Mouse (Mus musculus) embryonic facial prominence, embryonic 10.5 days (tissue): Measurements from ENCODE around the gene Mindy4. TPM values are rescaled to one million over a fixed set of nuclear protein-coding genes. Genes with fewer than 3 reads are reported as not detected.
"Not testable (repeated sequence)": the region's sequence is repeated elsewhere in the genome, so short reads cannot be mapped to it uniquely, and the experiment has no call there.

Source experiments
- DNase-seq: peaks from one replicate; pipeline ENCODE4 v3.0.0-alpha.2; 2017; ENCODE audit warnings: low spot score
- H3K27ac ChIP-seq: fragments of 300-500 bp; sonication (generic); replicated peaks from 2 replicates; pipeline ENCODE4 v1.5.1; 2016; ENCODE audit warnings: mild to moderate bottlenecking
- H3K27me3 ChIP-seq: fragments of 300-500 bp; sonication (generic); replicated peaks from 2 replicates; pipeline ENCODE4 v1.6.1; 2016; ENCODE audit warnings: low read depth, mild to moderate bottlenecking; ENCODE audit not compliant: poor library complexity, severe bottlenecking
- H3K36me3 ChIP-seq: fragments of 300-500 bp; sonication (generic); replicated peaks from 2 replicates; pipeline ENCODE4 v1.6.1; 2016; ENCODE audit warnings: mild to moderate bottlenecking, moderate library complexity
- H3K4me1 ChIP-seq: fragments of 300-500 bp; sonication (generic); 2 replicates; pipeline ENCODE4 v1.6.1; 2016
- H3K4me3 ChIP-seq: fragments of 300-500 bp; sonication (generic); 2 replicates; pipeline ENCODE4 v1.5.1; 2016; ENCODE audit warnings: mild to moderate bottlenecking, moderate library complexity
- H3K9me3 ChIP-seq: fragments of 300-500 bp; sonication (generic); 2 replicates; pipeline ENCODE4 v1.6.1; 2016; ENCODE audit warnings: mild to moderate bottlenecking
- WGBS: fragments of 180-500 bp; shearing (Covaris S2); methylation state at CpG from one replicate; pipeline ENCODE4 v1.1.7; 2016; 5-methylcytosine and 5-hydroxymethylcytosine counted together
- polyA plus RNA-seq: library from polyadenylated mRNA; unstranded; fragments of >200 nt; fragmentation: Nextera tagmentation; extraction: Ambion mirVana; gene quantifications from 2 replicates; pipeline ENCODE4 v1.2.1, GENCODE M21; 2016

Mindy4 gene
- polyA plus RNA-seq, 1 experiment from 2014 or later: 24.0 TPM

- Histone ChIP-seq H3K4me3 (no peak overlapping the region), H3K36me3 (no peaks in the 10 kb centered on the region), H3K9me3 (no peaks in the 10 kb centered on the region), H3K27ac (no peak overlapping the region), H3K27me3 (peaks cover 30% of the 10 kb centered on the region), H3K4me1 (peaks cover 41% of the 10 kb centered on the region)
- peak; percentile 30 for DNase-seq
- 54% methylated on average over 12 of the region's 12 CpGs for WGBS
These were observed 26.0 kb upstream of the Mindy4 start for GRCm38 (mm10) chr6:55177060-55177732.

DNA sequence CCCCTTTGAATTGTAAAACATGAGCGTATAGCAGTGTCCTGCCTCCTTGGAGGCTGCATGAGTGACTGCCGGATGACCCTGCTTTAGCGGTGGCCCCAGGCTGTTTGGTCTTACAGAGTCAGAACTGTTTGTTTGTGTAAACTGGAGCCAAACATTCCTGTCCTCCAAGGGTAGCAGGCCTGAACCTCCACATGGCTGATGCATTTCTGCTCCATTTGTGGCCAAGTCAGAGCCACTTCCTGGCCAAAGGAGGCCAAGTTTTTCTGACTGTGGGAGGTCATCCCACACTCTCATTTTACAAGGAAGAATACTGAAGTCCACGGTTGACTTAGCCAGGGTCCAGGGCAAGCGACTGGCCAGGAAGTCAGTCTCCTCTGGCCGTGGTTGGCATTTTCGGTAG is 23.6 kb upstream of the Mindy4 start:
- no peak for DNase-seq
- Histone ChIP-seq H3K27ac (no peak overlapping the region), H3K9me3 (no peaks in the 10 kb centered on the region), H3K4me1 (peaks cover 17% of the 10 kb centered on the region), H3K36me3 (no peaks in the 10 kb centered on the region), H3K27me3 (peaks cover 23% of the 10 kb centered on the region), H3K4me3 (no peak overlapping the region)
- WGBS: 67% methylated on average over 7 of the region's 7 CpGs

DNA sequence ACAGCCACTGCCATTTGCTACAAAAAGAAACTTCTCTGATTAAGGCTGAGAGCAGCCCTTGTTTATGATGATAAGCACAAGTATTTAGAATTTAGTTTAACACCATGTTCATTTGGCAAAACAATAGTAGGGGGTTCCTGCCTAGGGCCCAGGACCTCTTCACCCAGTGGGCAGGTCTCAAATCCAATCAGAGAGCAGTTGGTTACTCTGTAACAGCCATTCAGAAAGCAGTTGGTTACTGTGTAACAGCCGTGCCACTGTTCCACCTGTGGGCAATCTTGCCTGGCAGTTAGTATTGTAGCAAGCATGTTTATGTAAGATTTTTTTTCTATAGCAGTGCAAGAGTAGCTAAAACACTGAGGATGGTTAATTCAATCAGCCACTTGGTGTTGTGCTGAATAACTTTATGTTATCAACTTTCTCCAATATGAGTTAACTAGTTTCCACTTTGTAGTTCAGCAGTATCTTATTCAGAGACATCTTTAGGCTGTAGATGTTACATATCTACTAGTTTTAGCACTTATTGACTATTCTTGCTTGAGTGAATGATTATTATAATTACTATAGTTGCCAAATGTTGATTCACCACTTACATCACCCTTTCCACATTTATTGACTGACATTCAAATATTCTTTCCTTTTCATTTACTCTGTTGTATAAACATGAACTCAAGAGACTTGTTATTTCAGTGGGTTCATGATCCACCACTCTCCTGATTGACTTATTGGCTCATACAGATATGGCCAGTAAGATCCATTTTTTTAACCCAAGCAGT is 20.3 kb upstream of the Mindy4 start:
- WGBS: 83% methylated on average over 1 of the region's 1 CpGs
- DNase-seq: no peak
- Histone ChIP-seq H3K27ac (no peak overlapping the region), H3K4me1 (no peaks in the 10 kb centered on the region), H3K27me3 (no peaks in the 10 kb centered on the region), H3K9me3 (0 out of 2 replicates have a peak, but pooled peaks cover 2% of the 10 kb centered on the region), H3K4me3 (no peak overlapping the region), H3K36me3 (no peaks in the 10 kb centered on the region)

DNA sequence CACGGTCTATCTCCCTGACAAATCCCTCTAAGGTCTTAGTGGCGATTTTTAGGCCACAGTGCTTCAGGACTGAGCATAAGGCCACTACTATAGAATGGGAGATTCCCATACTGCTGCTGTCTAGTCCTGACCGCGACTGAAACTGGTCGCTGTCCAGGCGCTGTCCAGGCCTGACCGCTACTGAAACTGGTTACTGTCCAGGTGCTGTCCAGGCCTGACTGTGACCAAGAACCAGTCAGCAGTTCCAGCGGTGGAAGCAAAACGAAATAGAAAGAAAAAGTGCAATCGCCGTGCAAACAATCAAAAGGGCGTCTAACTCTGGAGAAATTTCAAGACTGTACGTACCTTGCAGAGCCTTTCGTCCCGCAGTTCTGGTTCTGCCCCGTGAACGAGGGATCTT is 15.4 kb upstream of the Mindy4 start:
- not testable (repeated sequence) for H3K4me3 ChIP-seq, H3K4me1 ChIP-seq, H3K36me3 ChIP-seq, H3K27me3 ChIP-seq, H3K27ac ChIP-seq, DNase-seq, H3K9me3 ChIP-seq
- WGBS: 94% methylated on average over 17 of the region's 17 CpGs

- Histone ChIP-seq H3K4me1 (no peaks in the 10 kb centered on the region), H3K27ac (no peak overlapping the region), H3K9me3 (0 out of 2 replicates have a peak, but pooled peaks cover 2% of the 10 kb centered on the region), H3K27me3 (no peaks in the 10 kb centered on the region), H3K4me3 (no peak overlapping the region), H3K36me3 (no peaks in the 10 kb centered on the region)
- no peak for DNase-seq
These were observed 13.8 kb upstream of the Mindy4 start for GRCm38 (mm10) chr6:55189406-55189805.

- Histone ChIP-seq H3K27ac (no peak overlapping the region), H3K9me3 (0 out of 2 replicates have a peak, but pooled peaks cover 2% of the 10 kb centered on the region), H3K27me3 (no peaks in the 10 kb centered on the region), H3K4me3 (no peak overlapping the region), H3K4me1 (no peaks in the 10 kb centered on the region), H3K36me3 (no peaks in the 10 kb centered on the region)
- WGBS: 65% methylated on average over 4 of the region's 4 CpGs
- DNase-seq: no peak
These were observed 11.6 kb upstream of the Mindy4 start for GRCm38 (mm10) chr6:55191537-55191936.

DNA sequence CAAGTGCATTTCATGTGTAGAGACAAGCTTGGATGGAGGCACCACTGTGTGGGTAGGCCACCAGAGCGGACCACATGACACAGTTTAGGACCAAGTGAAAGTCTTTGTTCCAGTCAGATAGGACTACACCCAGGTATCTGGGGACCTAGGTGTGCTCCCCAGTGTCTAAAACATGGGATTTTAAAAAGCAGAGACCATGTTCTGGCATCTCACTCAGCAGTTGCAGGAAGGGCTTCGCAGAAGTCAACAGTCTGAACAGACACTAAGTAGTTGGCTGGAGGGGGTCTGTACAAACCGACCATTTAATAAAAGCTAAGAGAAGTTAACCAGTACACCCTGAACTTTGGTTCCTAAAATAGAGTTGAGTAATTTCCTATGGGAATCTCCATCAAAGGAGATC is 10.0 kb upstream of the Mindy4 start:
- 90% methylated on average over 3 of the region's 3 CpGs for WGBS
- DNase-seq: no peak
- no peak overlapping the region for H3K27ac ChIP-seq
- H3K4me3 ChIP-seq: no peak overlapping the region
- no peaks in the 10 kb centered on the region for H3K27me3 ChIP-seq
- no peaks in the 10 kb centered on the region for H3K9me3 ChIP-seq
- no peaks in the 10 kb centered on the region for H3K36me3 ChIP-seq
- no peaks in the 10 kb centered on the region for H3K4me1 ChIP-seq

DNA sequence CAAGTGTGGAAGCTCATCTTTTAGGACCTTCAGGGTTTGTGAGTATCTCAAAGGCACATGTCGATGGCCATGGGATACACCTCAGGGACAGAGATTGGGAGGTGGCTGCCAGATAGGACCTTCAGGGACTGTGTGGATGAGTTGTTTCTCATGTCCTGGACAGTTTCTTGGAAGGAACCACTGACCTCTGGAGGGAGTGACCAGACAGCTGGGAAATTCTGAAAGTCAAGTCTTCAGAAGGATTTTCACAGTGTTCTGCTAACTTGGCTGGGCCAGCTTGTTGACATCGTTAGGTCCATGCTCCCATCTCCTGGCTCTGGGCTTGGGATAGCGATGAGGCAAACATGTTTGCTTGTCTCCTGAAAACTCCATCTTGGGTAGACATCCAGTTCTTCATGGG is 4.1 kb upstream of the Mindy4 start:
- Histone ChIP-seq H3K36me3 (no peaks in the 10 kb centered on the region), H3K4me3 (no peak overlapping the region), H3K27me3 (no peaks in the 10 kb centered on the region), H3K9me3 (no peaks in the 10 kb centered on the region), H3K4me1 (peaks cover 14% of the 10 kb centered on the region), H3K27ac (no peak overlapping the region)
- WGBS: 96% methylated on average over 3 of the region's 3 CpGs
- DNase-seq: no peak

- peak overlapping the region; percentile 63 for H3K4me3 ChIP-seq
- DNase-seq: peak; percentile 34
These were observed 748 bp downstream of the Mindy4 start for GRCm38 (mm10) chr6:55203931-55204330.

GRCm38 (mm10) chr6:55207786-55208185 is 4.6 kb downstream of the Mindy4 start:
- Histone ChIP-seq H3K4me3 (no peak overlapping the region), H3K9me3 (no peaks in the 10 kb centered on the region), H3K36me3 (peaks cover 15% of the 10 kb centered on the region), H3K4me1 (peaks cover 66% of the 10 kb centered on the region), H3K27me3 (no peaks in the 10 kb centered on the region), H3K27ac (peak overlapping the region; percentile 70)
- 65% methylated on average over 8 of the region's 8 CpGs for WGBS
- peak; percentile 45 for DNase-seq

More at GRCm38 (mm10) chr6:55203931-55204330, 748 bp downstream of the Mindy4 start:
- Histone ChIP-seq H3K9me3 (no peaks in the 10 kb centered on the region), H3K4me1 (peaks cover 48% of the 10 kb centered on the region), H3K36me3 (no peaks in the 10 kb centered on the region), H3K27ac (peak overlapping the region; percentile 92), H3K27me3 (no peaks in the 10 kb centered on the region)
- 75% methylated on average over 3 of the region's 3 CpGs for WGBS

DNA sequence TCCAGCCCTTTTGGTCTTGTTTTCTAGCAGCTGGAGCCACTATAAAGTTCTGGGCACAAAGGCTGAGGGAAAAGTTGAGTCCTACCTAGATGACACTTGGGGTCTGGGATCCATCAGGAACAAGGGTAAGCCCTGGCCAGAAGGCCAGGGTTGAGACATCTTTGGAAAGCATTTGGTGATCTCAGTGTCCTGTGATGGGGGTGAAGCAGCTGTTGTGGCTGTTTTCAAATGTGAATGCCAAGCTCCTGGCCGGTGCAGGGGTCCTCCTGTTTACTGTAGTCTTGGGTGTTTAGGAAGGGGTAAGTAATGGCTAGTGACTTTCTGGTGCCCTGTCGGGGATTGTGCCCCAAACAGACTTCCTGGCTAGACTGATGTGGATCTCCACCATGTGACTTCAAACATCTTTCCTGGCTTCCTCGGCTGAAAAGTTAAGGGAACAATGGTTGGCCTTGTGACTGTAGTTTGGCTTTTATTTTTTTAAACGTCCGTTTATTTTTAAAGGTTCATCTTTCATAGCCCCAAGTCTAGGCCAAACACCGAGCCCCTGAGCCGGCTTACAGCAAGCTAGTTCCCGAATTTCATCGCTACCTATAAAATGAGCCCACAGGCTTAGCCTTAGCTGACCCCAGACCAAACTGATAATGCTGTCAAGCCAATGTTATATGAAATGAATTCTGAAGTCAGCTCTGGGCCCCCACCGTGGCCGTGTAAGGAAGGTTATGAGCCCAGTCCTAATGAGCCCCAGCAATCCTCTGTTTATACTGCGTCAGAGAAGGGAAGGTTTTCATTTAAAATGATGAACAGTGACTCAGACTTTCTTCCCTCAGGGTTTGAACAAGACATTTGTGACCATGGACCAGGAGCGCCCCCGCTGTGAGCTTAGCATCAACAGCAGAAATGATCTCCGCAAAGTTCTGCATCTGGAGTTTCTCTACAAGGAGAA is 7.5 kb downstream of the Mindy4 start:
- no peaks in the 10 kb centered on the region for H3K27me3 ChIP-seq
- H3K9me3 ChIP-seq: no peaks in the 10 kb centered on the region
- peak; percentile 62 for DNase-seq
- peaks cover 30% of the 10 kb centered on the region for H3K36me3 ChIP-seq
- peak overlapping the region; percentile 74 for H3K27ac ChIP-seq
- WGBS: 47% methylated on average over 15 of the region's 15 CpGs
- peaks cover 43% of the 10 kb centered on the region for H3K4me1 ChIP-seq
- H3K4me3 ChIP-seq: 0 out of 2 replicates have a peak overlapping the region, but pooled peaks have one; percentile 18

DNA sequence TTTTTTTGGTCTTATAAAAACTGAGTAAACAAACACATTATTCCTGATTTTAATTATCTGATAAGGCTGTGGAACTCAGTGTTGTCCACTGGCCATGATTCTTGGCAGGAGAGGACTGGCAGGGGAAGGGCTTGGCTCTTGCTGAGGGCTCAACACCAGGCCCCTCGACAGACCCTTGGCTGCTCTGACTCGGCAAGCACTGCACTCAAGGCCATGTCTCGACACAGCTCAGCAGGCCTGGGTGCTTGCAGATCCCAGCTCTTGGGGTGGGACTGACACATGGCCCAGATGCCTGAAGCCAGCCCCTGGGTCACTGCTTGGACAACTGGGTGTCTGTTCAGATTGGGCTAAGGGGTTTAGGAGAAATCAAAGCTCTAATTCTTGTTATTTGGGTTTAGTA is 11.4 kb downstream of the Mindy4 start:
- Histone ChIP-seq H3K4me3 (no peak overlapping the region), H3K4me1 (peaks cover 18% of the 10 kb centered on the region), H3K27me3 (no peaks in the 10 kb centered on the region), H3K36me3 (peaks cover 68% of the 10 kb centered on the region), H3K27ac (no peak overlapping the region), H3K9me3 (no peaks in the 10 kb centered on the region)
- no peak for DNase-seq
- WGBS: 83% methylated on average over 3 of the region's 3 CpGs
